Mouse (Mus musculus) heart, postnatal 14 days (tissue): ENCODE results near the gene Zg16. TPM values are rescaled to one million over a fixed set of nuclear protein-coding genes. Genes with fewer than 3 reads are reported as not detected.
A peak's percentile ranks its signal among the peaks of the same experiment; 100 is the strongest.

Experiments used
- DNase-seq, 2 experiments: peaks; one replicate each; pipeline ENCODE4 v3.0.0; 2021 to 2022
- intact Hi-C: fragments of 180-260 bp; cut with DNase I; formaldehyde crosslinking; loops from one replicate; pipeline ENCODE4 v1.15.1; 2025
- total RNA-seq, 2 experiments: library from RNA; stranded (reverse); gene quantifications; 2 replicates each; pipeline ENCODE4 v1.2.3; 2021

The Zg16 gene
- total RNA-seq, 2 experiments from 2014 or later = not detected

DNA sequence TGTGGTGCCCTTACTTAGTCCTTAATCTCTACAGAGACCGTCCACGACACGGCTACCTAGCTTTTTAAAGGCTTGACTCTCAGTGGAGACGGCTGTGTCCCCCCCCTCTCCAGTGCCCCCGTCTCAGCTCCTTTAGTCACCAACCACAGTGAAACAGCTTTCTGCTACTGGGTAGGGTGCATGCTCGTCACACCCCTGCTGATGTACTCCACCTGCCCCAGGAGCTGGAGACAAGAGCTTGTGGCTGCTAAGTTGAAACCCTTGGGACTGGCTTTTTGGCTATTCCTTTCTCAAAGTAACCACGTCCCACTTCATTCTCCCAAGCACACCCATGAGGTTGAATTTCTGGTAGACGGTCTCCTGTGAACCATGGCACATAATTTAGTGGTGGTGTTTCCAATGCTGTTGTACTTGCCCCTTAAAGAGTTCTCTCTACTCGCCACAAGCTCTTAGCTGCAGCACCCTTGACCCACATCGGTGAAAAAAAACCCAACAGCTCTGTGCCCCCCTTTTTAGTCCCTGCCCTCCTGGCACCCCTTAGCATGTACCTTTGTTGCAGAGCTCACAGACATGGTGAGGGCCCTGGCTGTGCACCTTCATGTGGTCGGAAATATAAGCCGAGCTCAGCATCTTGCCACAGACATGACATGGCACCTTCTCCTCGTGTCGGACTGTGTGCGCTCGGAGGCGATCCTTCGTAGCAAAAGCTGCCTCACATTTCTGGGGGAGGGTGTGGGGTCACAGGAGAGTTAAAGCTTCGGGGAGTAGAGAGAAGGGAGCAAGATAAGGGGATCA lies 63.0 kb downstream of the Zg16 start:
- intact Hi-C loops = no loop called here
- DNase-seq = no peak

DNA sequence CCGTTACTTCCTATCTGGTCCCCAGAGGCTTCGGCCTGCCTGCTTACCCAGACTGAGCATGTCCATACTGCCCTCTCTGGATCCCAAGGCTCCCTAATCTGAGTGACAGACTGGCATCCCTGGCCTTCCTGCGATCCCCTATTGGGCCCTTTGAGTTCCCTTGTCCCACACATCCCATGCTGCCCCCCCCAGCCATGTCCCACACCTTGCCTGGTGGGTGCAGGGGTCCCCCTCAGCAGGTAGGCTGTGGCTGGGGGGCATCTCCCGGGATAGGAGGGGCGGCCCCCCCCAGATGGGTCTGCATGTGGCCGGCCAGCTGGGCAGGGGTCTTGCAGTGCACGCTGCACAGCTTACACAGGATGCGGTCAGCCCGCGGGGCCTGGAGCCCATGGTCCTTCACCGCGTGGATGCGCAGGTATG lies 63.8 kb downstream of the Zg16 start:
- intact Hi-C loops = no loop called here
- no peak for DNase-seq

DNA sequence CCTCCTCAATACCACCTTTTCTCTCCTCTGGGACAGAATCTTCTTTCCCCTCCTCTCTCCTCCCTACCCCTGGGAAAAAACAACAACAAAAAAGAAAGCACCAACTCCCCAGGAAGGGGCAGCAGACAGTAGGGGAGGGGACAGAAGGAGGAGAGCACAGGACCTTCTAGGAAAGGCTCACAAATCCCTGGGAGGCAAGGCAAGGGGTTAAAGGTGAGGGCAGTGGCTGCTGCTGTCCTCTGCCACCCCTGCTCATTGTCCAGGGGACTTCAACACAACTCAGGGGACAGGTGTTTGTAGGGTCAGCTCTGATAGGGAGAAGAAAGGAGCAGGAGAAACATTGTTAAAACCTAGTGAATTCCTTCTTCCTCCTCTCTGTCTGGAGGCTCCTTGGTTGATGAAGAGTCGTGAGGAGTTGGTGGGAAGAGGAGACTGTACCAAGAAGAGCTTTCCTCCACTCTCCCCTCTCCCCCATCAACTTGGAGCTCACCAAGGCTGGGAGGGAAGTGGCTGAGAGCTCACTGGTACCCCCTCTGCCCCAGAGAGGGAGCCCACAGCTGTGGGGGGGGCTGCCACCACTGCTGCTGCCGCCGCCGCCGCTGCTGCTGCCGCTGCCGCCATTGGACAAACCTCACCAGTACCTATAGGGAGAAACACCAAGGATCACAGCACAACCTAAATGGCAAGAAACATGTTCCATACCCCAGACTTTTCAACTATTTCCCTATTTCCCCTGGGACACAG lies 64.4 kb downstream of the Zg16 start:
- intact Hi-C loops = no loop called here
- DNase-seq = no peak

DNA sequence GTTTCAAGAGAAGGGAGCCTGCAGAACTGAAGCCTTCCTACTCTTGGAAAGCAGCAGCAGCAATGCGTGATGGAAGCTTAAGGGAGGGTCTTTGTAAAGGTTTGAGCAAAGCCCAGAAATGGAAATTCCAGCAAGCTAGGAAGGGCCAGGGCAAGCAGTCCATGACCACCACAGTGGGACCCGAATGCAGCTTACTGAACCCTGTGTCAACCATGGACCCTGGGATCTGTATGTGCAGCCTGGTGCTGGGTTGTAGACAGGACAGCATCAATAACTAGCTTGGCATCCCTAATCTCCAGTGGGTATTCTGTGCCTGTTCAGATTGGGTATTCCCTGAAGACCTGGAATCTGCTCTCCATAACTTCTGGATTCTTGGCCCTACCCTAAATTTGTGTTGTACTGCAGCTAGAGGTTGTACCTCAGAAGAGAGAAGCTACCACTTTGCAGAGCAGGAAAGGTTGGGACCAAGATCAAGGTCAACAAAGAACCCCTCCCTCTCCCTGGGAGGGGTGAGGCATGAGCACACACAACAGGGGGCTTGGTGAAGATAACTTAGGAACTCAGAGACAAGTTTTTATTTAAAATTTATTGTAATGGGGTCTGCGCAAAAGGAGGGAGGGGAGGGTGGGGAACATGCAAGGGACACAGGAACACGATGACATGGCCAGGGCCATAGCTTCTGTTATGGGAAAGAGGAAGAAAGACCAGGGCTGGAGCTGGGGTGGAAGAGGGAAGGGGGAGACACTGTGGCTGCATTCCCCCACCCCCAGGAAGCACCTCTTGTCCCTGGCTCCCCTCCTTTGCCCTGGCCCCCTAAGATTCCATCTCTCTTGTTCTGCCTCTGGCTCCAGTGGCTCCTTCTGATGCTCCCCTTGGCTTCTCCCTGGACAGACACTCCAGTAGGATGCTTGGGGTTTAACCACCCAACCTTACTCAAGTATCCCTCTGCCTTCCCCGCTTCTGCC lies 65.3 kb downstream of the Zg16 start:
- intact Hi-C loops = no loop called here
- no peak for DNase-seq

DNA sequence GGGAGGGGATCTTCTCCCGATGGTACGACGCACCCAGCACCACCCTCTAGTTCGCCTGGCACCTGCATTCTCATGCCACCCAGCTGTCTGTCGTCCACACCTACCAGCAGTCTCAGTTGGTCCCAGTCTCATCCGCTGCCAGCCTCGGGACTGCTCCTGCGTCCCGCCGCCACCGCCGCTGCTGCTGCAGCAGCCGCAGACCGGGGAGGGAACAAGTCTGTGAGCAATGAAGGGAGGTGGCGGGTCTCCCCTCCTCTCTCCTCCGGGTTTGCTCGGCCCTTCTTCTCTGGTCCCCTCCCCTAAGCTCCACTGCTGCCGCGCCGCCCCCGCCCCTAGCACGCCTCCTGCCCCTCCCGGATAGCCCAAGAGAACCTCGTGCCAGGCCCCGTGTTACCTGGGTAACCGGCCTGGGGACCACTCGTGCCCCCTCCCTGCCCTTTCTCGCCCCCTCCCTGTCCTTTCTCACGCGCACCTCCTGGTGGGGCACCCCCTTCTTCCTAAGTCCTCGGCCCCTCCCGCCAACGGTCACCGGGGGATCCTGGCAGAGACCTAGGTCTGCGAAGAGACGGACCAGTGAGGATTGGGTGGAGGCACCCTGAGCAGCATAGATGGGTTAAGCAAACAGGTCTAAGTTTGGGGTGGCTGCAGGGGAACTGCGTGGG lies 66.1 kb downstream of the Zg16 start, which contains the start of the genes Gm42742 and Prrt2:
Gene Gm42742, minus strand, starts transcription at position 197 of the 662 bp plus-strand sequence.
Gene Prrt2, minus strand, starts transcription at position 311 of the 662 bp plus-strand sequence.
- peak; percentile 48 to 55 for DNase-seq
- intact Hi-C loops = no loop called here

DNA sequence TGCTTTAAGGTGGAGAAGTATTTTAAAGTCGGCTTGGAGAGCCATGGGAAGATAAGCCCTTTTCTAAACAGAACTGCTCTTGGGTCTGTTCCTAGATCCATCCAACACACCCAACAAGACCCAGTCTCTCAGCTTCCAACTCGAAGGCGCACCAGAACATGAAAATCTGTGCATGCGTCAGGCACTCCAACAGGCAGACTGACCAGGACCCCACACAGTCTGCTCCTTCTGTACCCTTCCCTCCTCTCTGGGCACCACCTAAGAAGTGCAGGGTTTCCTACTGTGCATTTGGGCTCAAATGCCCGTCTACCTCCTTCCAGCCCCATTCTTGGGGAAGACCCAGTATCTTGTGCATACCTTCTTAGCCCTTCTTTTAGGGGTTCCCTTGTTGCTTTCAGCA lies 66.6 kb downstream of the Zg16 start:
- intact Hi-C loops = no loop called here

DNA sequence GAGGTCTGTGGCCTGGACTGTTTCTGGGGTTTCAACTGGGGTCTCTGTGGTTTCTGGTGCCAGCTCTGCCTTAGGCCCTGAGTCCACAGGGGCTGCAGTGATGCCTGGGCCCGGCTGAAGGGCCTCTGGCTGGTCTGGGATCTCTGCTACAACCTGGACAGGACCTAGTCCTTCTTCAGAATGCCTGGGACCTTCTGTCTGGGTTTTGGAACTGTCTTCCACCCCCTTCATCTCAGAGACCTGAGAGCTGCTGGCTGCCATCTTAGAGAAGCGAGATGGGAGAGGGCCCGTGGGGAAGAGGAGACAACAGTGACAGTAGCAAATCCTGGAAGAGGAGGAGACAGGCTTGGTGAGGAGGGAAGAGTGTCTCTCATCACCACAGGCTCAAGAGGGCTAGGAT lies 67.1 kb downstream of the Zg16 start:
- intact Hi-C loops = no loop called here
- no peak for DNase-seq

More for the DNA sequence above, 66.6 kb downstream of the Zg16 start:
- no peak for DNase-seq

DNA sequence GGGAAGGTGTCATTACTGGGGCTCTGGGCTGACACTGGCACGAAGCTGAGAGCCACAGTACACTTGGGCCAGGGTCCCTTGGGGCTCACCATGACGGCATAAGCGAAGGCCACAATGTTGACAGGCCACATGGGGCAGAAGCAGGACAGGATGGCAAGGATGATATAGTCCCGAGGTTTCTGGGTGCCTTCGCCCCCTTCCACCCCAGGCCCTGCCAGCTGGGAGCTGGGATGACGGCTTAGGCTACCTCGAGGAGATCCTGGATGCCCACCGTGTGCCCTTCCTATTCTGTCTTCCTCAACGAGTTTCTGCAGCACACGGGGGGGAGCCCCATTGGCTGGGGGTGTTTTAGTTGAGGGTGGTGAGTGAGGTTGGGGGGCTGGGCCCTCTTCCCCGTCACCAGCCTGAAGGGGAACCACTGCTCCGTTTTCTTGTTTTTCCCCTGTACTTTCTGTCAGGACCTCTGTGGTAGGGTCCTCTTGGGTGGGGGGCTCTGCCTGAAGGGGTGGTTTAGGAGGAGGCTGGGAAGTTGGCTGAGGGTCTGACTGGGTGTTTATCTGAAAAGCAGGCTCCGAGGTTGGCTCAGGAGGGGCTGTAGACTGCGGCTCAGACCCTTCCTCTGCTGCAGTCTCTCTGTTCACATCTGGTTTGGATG lies 67.7 kb downstream of the Zg16 start:
- intact Hi-C loops = loop anchor here (10.0 kb wide), 1 partner anchor 85 kb away; no protein-coding TSS in a partner anchor
- DNase-seq = no peak

DNA sequence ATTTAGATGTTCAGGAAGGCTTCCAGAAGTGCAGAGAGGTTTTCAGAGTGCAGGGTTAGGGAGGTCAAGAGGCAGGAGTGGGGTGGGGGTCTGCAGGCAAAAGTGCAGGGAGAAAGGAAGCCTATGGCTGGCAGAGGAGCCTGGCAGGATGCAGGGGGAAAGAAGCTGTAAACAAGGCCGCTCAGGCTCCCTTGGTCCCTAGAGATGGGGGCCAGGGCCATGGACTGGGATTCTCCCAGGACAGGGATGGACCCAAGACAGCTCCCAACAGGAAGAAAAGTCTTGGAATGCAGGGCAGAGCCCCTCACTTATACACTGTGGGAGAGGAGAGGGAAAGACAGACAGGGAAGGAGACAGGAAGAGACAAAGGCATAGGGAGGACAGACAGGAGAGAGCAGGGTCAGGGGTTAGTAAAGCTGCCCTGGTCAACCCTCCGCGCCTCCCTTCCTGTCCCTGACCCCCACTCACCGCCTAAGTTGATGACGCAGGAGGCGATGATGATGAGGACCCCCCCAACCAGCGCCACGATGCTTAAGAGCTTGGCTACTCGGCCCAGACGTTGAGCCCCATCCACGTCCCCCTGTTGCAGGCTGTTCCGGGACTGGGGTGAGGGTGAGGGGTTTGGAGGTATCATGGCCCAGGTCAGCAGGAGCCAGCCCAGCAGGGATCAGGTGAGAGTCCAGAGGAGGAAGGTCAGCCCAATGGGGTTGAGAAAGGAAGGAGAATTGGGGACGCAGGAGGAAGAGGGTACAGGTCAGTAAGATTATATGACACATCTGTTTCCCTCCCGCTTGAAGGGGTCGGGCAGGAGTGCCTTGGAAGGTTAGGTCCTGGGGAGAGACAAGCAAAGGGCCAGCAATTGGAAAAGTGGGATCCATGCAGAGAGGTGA lies 68.5 kb downstream of the Zg16 start:
- intact Hi-C loops = loop anchor here (10.0 kb wide), 1 partner anchor 86 kb away; no protein-coding TSS in a partner anchor
- DNase-seq = no peak

DNA sequence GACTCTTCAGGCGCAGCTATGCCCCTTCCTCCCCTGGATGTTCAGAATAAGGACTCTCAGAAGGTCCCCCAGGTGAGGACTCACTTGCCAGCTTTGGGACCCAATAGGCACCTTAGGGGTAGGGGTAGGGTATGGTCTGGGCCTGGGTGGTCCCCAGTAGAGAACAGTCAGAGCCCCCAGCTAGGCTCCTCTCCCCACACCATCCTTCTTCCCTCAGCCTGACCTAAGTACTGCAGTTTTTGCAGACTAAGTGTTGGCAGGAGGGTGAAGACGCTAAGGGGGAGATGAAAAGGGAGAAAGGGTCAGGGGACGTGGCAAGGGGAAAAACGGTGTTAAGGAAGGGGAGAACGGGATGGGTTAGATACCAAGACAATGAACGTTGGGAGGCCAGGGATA lies 69.2 kb downstream of the Zg16 start:
- no peak for DNase-seq
- intact Hi-C loops = loop anchor here (10.0 kb wide), 1 partner anchor 87 kb away; no protein-coding TSS in a partner anchor

DNA sequence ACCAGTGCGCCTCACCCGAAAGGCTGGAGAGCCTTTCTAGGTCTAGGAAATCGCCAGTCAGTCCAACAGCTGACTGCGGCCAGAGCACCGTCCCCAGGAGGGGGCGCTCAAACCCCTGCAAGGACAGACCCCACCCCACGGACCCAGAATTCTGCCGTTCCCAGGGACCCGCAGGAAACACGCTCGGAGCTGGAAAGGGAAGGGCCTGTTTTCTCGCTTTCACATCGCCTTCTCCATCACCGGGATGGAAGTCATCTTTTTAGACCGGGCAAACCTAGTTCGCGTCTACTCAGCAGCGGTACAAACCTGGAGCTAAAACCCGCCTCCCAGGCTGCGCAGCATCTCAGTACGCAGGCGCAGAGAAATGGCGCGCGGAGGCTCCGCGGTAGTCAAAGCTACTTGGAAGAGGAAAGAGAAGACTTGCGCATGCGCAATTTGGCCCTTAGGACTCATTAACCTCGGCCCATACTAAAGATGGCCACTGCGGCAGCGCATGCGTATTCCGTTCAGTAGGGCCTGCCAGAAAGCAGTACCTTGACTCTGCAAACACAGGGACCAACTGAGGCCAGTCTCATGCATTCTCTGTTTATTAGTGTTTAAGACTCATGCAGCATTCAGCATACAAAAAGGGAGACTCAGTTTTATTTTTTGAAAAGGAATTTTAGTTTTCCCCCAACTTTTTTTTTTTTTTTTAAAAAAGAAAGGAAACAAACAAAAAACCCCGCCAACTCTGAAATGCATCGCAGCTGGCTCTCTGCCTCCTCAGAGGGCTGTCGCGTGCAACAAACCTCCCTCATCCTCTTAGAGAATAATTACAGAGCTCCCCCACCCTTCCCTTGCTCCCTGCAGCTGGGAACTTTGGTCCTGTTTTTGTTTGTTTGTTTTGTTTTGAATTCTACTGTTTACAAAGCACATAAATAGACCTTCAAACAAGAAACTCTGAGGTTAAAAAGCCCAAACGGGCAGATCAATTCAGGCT lies 69.9 kb downstream of the Zg16 start, which contains the start of gene Pagr1a:
Gene Pagr1a, minus strand, starts transcription at position 382 of the 979 bp plus-strand sequence.
- DNase-seq = peak; percentile 95 to 96
- intact Hi-C loops = loop anchor here (10.0 kb wide), 1 partner anchor 88 kb away; no protein-coding TSS in a partner anchor

DNA sequence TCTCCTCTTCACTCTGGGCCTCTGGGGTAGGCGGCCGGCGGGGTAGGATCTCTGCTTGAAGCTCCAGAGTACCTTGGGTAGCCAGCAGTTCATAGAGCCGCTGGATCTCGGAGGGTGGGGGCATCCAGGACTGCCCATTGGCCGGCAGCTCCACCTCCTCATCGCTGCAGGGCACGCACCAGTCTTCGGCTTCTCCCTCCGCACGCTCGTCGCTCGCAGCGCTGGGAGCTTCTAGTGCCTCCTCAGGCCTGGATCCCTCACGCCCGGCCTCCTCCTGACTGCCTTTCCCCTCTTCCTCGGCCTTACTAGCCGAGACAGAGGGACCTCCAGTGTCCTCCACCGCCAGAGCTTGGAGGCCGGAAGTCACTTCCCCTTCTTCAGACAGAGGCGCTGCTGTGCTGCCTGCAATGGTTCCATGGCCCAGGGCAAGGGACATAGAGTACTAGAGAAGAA lies 70.6 kb downstream of the Zg16 start:
- DNase-seq = no peak
- intact Hi-C loops = loop anchor here (10.0 kb wide), 1 partner anchor 88 kb away; no protein-coding TSS in a partner anchor

DNA sequence TGATC lies 70.8 kb downstream of the Zg16 start, which contains the start of gene Pagr1b:
Gene Pagr1b, minus strand, starts transcription at position 4 of the 5 bp plus-strand sequence.
- intact Hi-C loops = loop anchor here (10.0 kb wide), 1 partner anchor 89 kb away; no protein-coding TSS in a partner anchor
- no peak for DNase-seq

DNA sequence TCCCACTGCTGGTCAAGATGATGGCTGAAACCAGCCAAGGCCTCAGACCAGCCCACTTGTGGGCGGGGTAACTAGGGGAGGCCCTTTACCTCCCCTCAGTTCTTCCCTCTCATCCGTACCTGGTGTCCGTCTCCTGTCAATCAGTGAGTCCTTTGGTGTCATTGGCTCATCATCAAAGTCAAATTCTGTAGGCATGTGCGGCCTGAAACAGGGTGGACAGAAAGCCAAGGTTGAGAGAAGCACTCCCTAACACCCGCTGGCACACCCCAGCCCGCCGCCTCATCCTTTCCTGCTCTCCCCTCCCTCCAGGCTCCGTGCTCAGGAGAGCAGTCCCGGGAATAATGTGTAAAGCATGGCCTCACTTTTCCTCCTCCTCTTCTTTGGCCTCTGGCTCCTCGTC lies 71.0 kb downstream of the Zg16 start:
- intact Hi-C loops = loop anchor here (10.0 kb wide), 1 partner anchor 89 kb away; no protein-coding TSS in a partner anchor
- DNase-seq = no peak

DNA sequence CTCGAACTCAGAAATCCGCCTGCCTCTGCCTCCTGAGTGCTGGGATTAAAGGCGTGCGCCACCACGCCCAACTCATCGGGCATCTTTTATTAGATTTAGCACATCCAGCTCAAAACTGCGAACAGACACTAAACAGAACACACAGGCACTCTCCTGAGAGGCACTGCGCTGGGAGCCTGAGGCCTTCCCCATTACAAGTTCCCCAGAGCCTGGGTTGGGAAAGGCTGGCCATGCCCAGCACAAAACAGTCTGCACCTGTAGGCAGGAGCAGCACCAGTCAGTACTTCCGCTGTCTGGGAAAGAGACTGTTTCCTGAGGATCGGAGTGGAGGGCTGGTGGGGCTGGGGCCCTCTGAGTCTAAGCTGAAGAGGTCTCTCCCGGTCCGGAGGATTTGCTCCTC lies 72.1 kb downstream of the Zg16 start:
- no peak for DNase-seq
- intact Hi-C loops = loop anchor here (2.0 to 10.0 kb wide), 2 partner anchors 38 to 90 kb away; partner anchors contain the start of gene Cdiptos

DNA sequence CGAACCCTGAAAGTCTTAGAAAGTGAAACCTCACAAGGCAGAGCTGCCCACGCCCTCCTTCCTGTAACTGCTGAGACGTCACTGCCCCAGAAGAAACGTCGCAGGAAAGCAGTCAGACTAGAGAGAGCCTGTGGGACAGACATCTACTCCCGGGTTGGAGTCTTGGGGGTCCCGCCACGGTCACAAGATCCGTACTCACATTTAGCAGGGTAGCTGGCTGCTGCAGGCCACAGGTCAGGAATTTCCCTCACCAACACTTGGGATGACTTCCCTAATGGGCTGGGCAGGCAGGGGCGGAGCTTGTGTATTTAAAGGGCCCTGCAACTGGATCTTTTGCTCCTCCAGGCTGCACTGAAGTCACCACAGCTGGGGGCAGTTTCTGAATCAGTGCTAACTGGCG lies 72.8 kb downstream of the Zg16 start, which contains the start of gene Mvp:
Gene Mvp, minus strand, starts transcription at position 302 of the 400 bp plus-strand sequence.
- DNase-seq = peak; percentile 68 to 74
- intact Hi-C loops = loop anchor here (2.0 to 10.0 kb wide), 2 partner anchors 38 to 90 kb away; partner anchors contain the start of gene Cdiptos

DNA sequence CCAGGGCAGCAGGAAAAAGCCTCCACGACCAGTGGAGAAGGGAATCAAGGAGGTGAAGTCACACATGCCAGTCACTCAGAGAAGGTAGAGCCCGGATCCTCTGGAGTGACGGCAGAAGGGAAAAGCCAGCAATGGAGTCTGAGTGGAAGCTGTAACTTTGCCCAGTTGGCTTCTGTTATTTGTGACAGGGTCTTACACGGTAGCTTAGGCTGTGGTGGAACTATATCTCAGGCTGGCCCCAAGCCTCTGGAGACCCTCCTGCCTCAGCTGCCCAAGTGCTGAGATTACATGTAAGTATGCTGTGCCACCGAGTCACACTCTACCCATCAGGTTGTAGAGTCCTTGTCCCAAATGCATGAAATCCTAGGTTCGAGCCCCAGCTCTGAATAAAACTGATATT lies 73.7 kb downstream of the Zg16 start:
- intact Hi-C loops = loop anchor here (10.0 kb wide), 1 partner anchor 91 kb away; no protein-coding TSS in a partner anchor
- no peak for DNase-seq
